Mouse (Mus musculus) hindbrain, embryonic 14.5 days (tissue): ENCODE results near the gene Mrps6. TPM values are rescaled to one million over a fixed set of nuclear protein-coding genes. Genes with fewer than 3 reads are reported as not detected.

Source experiments
- ATAC-seq: fragments of 200-750 bp; cut with Nextera tagmentation; 2 replicates; pipeline ENCODE4 v1.8.0; 2017; ENCODE audit warnings: moderate number of reproducible peaks, mild to moderate bottlenecking, moderate TSS enrichment, moderate library complexity; ENCODE audit not compliant: low FRiP score
- DNase-seq: peaks from one replicate; pipeline ENCODE4 v3.0.0-alpha.2; 2015; ENCODE audit warnings: low spot score
- H3K27ac ChIP-seq: fragments of 300-500 bp; sonication (generic); 2 replicates; pipeline ENCODE4 v1.5.1; 2014; ENCODE audit warnings: mild to moderate bottlenecking, moderate library complexity
- H3K27me3 ChIP-seq: fragments of 300-500 bp; sonication (generic); 2 replicates; pipeline ENCODE4 v1.6.1; 2014; ENCODE audit warnings: mild to moderate bottlenecking, low read length, mixed read lengths; ENCODE audit not compliant: control insufficient read depth, insufficient read depth
- H3K36me3 ChIP-seq: fragments of 300-500 bp; sonication (generic); replicated peaks from 2 replicates; pipeline ENCODE4 v1.6.1; 2014; ENCODE audit not compliant: control insufficient read depth, insufficient read depth
- H3K4me1 ChIP-seq: fragments of 300-500 bp; sonication (generic); replicated peaks from 2 replicates; pipeline ENCODE4 v1.6.1; 2014; ENCODE audit warnings: antibody characterized with exemption, low read length, mixed read lengths; ENCODE audit not compliant: control insufficient read depth, insufficient read depth
- H3K4me2 ChIP-seq: fragments of 300-500 bp; sonication (generic); replicated peaks from 2 replicates; pipeline ENCODE4 v1.6.1; 2014; ENCODE audit warnings: mild to moderate bottlenecking, moderate library complexity
- H3K4me3 ChIP-seq: fragments of 300-500 bp; sonication (generic); replicated peaks from 2 replicates; pipeline ENCODE4 v1.5.1; 2014; ENCODE audit warnings: mild to moderate bottlenecking, low read length
- H3K9ac ChIP-seq: fragments of 300-500 bp; sonication (generic); 2 replicates; pipeline ENCODE4 v1.6.1; 2014
- H3K9me3 ChIP-seq: fragments of 300-500 bp; sonication (generic); 2 replicates; pipeline ENCODE4 v1.6.1; 2016; ENCODE audit warnings: low read length; ENCODE audit not compliant: control insufficient read depth
- WGBS: fragments of 180-500 bp; shearing (Covaris S2); extraction: QIAGEN DNeasy Blood & Tissue Kit; methylation state at CpG from one replicate; pipeline ENCODE4 v1.1.7; 2014; 5-methylcytosine and 5-hydroxymethylcytosine counted together
- polyA plus RNA-seq: library from polyadenylated mRNA; unstranded; fragments of >200 nt; fragmentation: Nextera tagmentation; extraction: Ambion mirVana; gene quantifications from 2 replicates; pipeline ENCODE4 v1.2.1, GENCODE M21; 2014

Mrps6 gene
- polyA plus RNA-seq, 1 experiment from 2014 or later = 222 TPM

- Histone ChIP-seq H3K27ac (no peak overlapping the region; the same call in 1 of the 2 replicates), H3K4me3 (peak overlapping the region; percentile 93), H3K36me3 (peaks cover 36% of the 10 kb centered on the region), H3K9me3 (no peaks in the 10 kb centered on the region), H3K9ac (peak overlapping the region; percentile 91), H3K4me1 (peaks cover 36% of the 10 kb centered on the region), H3K4me2 (peak overlapping the region; percentile 89), H3K27me3 (no peaks in the 10 kb centered on the region)
- 69% methylated on average over 3 of the region's 3 CpGs for WGBS
- no peak for DNase-seq
- ATAC-seq = no peak
These were observed 2.1 kb downstream of the Mrps6 start for GRCm38 (mm10) chr16:92060213-92060612.

GRCm38 (mm10) chr16:92061586-92061985 lies 3.5 kb downstream of the Mrps6 start:
- peaks cover 36% of the 10 kb centered on the region for H3K4me1 ChIP-seq
- 0 out of 2 replicates have a peak overlapping the region, but pooled peaks have one; percentile 89 for H3K4me2 ChIP-seq
- H3K36me3 ChIP-seq = peaks cover 48% of the 10 kb centered on the region
- DNase-seq = no peak
- no peaks in the 10 kb centered on the region for H3K9me3 ChIP-seq
- H3K27me3 ChIP-seq = no peaks in the 10 kb centered on the region
- H3K9ac ChIP-seq = no peak overlapping the region
- ATAC-seq = no peak
- no peak overlapping the region for H3K27ac ChIP-seq
- H3K4me3 ChIP-seq = no peak overlapping the region
- WGBS = 95% methylated on average over 7 of the region's 7 CpGs

- no peak overlapping the region for H3K9ac ChIP-seq
- H3K36me3 ChIP-seq = peaks cover 59% of the 10 kb centered on the region
- no peaks in the 10 kb centered on the region for H3K27me3 ChIP-seq
- H3K27ac ChIP-seq = no peak overlapping the region
- no peaks in the 10 kb centered on the region for H3K9me3 ChIP-seq
- WGBS = 100% methylated on average over 1 of the region's 1 CpGs
- DNase-seq = no peak
- no peak overlapping the region for H3K4me3 ChIP-seq
- H3K4me1 ChIP-seq = peaks cover 30% of the 10 kb centered on the region
- ATAC-seq = no peak
- H3K4me2 ChIP-seq = no peak overlapping the region
These were observed 4.8 kb downstream of the Mrps6 start for GRCm38 (mm10) chr16:92062832-92063231.

GRCm38 (mm10) chr16:92064801-92065200 lies 6.7 kb downstream of the Mrps6 start:
- H3K9me3 ChIP-seq = no peaks in the 10 kb centered on the region
- H3K36me3 ChIP-seq = peaks cover 67% of the 10 kb centered on the region
- no peak overlapping the region for H3K4me2 ChIP-seq
- H3K27me3 ChIP-seq = no peaks in the 10 kb centered on the region
- no peak overlapping the region for H3K4me3 ChIP-seq
- H3K4me1 ChIP-seq = peaks cover 22% of the 10 kb centered on the region
- H3K9ac ChIP-seq = no peak overlapping the region
- DNase-seq (no peak), ATAC-seq (no peak)
- 98% methylated on average over 2 of the region's 2 CpGs for WGBS
- H3K27ac ChIP-seq = no peak overlapping the region

GRCm38 (mm10) chr16:92070338-92070737 lies 12.3 kb downstream of the Mrps6 start:
- DNase-seq (no peak), ATAC-seq (no peak)
- Histone ChIP-seq H3K4me2 (no peak overlapping the region), H3K4me3 (no peak overlapping the region), H3K27me3 (no peaks in the 10 kb centered on the region), H3K9me3 (no peaks in the 10 kb centered on the region), H3K27ac (no peak overlapping the region), H3K36me3 (peaks cover 51% of the 10 kb centered on the region), H3K4me1 (no peaks in the 10 kb centered on the region), H3K9ac (no peak overlapping the region)
- 94% methylated on average over 8 of the region's 8 CpGs for WGBS

GRCm38 (mm10) chr16:92076797-92077196 lies 18.7 kb downstream of the Mrps6 start:
- WGBS = 93% methylated on average over 8 of the region's 8 CpGs
- no peak for DNase-seq

GRCm38 (mm10) chr16:92083771-92084453 lies 25.8 kb downstream of the Mrps6 start:
- peaks cover 13% of the 10 kb centered on the region for H3K36me3 ChIP-seq
- 73% methylated on average over 10 of the region's 10 CpGs for WGBS
- H3K27ac ChIP-seq = no peak overlapping the region
- no peaks in the 10 kb centered on the region for H3K9me3 ChIP-seq
- 0 out of 2 replicates have a peak, but pooled peaks cover 2% of the 10 kb centered on the region for H3K4me1 ChIP-seq
- H3K4me3 ChIP-seq = no peak overlapping the region
- H3K9ac ChIP-seq = no peak overlapping the region
- no peaks in the 10 kb centered on the region for H3K27me3 ChIP-seq
- ATAC-seq (no peak), DNase-seq (no peak)
- no peak overlapping the region for H3K4me2 ChIP-seq

More at GRCm38 (mm10) chr16:92076797-92077196, 18.7 kb downstream of the Mrps6 start:
- Histone ChIP-seq H3K27ac (no peak overlapping the region), H3K36me3 (peaks cover 33% of the 10 kb centered on the region), H3K4me3 (no peak overlapping the region), H3K9me3 (no peaks in the 10 kb centered on the region), H3K9ac (no peak overlapping the region), H3K4me1 (no peaks in the 10 kb centered on the region), H3K27me3 (no peaks in the 10 kb centered on the region), H3K4me2 (no peak overlapping the region)
- no peak for ATAC-seq

GRCm38 (mm10) chr16:92089225-92089624 lies 31.2 kb downstream of the Mrps6 start:
- no peak overlapping the region for H3K4me3 ChIP-seq
- 55% methylated on average over 3 of the region's 3 CpGs for WGBS
- H3K27me3 ChIP-seq = no peaks in the 10 kb centered on the region
- no peak overlapping the region for H3K9ac ChIP-seq
- 0 out of 2 replicates have a peak, but pooled peaks cover 7% of the 10 kb centered on the region for H3K36me3 ChIP-seq
- H3K4me2 ChIP-seq = no peak overlapping the region
- no peaks in the 10 kb centered on the region for H3K9me3 ChIP-seq
- H3K27ac ChIP-seq = no peak overlapping the region
- ATAC-seq (no peak), DNase-seq (no peak)
- H3K4me1 ChIP-seq = 0 out of 2 replicates have a peak, but pooled peaks cover 2% of the 10 kb centered on the region

- DNase-seq = no peak
- Histone ChIP-seq H3K4me1 (no peaks in the 10 kb centered on the region), H3K27me3 (no peaks in the 10 kb centered on the region), H3K27ac (no peak overlapping the region), H3K9ac (no peak overlapping the region), H3K9me3 (no peaks in the 10 kb centered on the region), H3K36me3 (peaks cover 13% of the 10 kb centered on the region; the same call in 1 of the 2 replicates), H3K4me2 (no peak overlapping the region), H3K4me3 (no peak overlapping the region)
- WGBS = 60% methylated on average over 5 of the region's 5 CpGs
- ATAC-seq = no peak
These were observed 33.8 kb downstream of the Mrps6 start for GRCm38 (mm10) chr16:92091876-92092275.
